Mouse (Mus musculus) cortical plate, adult 2 months (tissue): ENCODE results near the gene Ick.
A peak's percentile ranks its signal among the peaks of the same experiment; 100 is the strongest.

ENCODE experiments used
- CTCF ChIP-seq: fragments of 200-500 bp; IDR thresholded peaks from 2 replicates; pipeline ENCODE4 v1.5.1; 2011; ENCODE audit warnings: mild to moderate bottlenecking, control low read depth, low read length; ENCODE audit not compliant: insufficient read depth; ENCODE audit errors: extremely low read depth
- POLR2A ChIP-seq: fragments of 200-500 bp; IDR thresholded peaks from 2 replicates; pipeline ENCODE4 v1.6.1; 2011; ENCODE audit warnings: mild to moderate bottlenecking, low read length, control low read depth; ENCODE audit not compliant: insufficient read depth; ENCODE audit errors: extremely low read depth

DNA sequence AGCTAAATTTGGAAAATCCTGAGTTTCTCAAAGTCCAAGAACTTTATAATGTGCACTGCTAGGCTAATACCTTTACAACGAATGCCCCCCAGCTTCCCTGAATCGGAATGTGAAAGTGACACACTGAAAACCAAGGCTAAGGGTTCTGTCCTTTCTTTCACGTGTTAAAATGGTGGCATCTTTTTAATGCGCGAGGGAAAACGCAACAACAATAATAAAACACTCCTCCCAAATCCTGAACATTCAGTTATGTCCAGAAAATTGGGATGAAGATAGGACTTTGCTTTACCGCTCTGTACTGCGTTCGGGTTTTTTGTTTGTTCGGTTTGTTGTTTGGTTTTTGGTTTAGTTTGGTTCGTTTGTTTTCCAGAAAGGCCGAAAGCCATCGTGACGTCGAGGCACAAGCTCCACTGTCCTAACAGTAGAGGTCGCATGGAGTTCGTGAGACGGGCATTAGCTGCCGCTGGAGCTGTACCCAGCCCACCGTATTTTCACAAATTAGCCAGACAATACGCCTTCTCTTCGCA lies 67.3 kb downstream of the Ick start:
- TF ChIP-seq POLR2A = no peak
- TF ChIP-seq CTCF = peak; percentile 65
